Mouse (Mus musculus) MEL (cell line): ENCODE measurements around the gene Eif3b. TPM values are rescaled to one million over a fixed set of nuclear protein-coding genes. Genes with fewer than 3 reads are reported as not detected.

Experiments
- DNase-seq: peaks from one replicate; pipeline ENCODE4 v3.0.0; 2011; ENCODE audit warnings: low read depth, low spot score
- H3K27ac ChIP-seq: 2 replicates; pipeline ENCODE4 v1.5.1; 2012; ENCODE audit warnings: low read depth, mild to moderate bottlenecking, control low read depth, low read length, moderate library complexity; ENCODE audit not compliant: control insufficient read depth
- H3K27me3 ChIP-seq, 2 experiments: fragments of 150-350 bp in 1 of 2; sonication (generic) in 1 of 2; 2 replicates each; pipeline ENCODE4 v1.6.1; 2012; ENCODE audit warnings: low read length in 2 of 2, mild to moderate bottlenecking in 2 of 2, improper control_type of control experiment in 1 of 2, moderate library complexity in 1 of 2; ENCODE audit not compliant: insufficient read depth in 2 of 2, control insufficient read depth in 1 of 2
- H3K36me3 ChIP-seq, 2 experiments: 2 replicates each; pipeline ENCODE4 v1.6.1; 2012 to 2014; ENCODE audit warnings: low read length in 2 of 2, improper control_type of control experiment in 1 of 2, inconsistent platforms in 1 of 2, mild to moderate bottlenecking in 1 of 2; ENCODE audit not compliant: insufficient read depth in 2 of 2, control insufficient read depth in 1 of 2
- H3K4me1 ChIP-seq, 2 experiments: fragments of 150-350 bp in 1 of 2; sonication (generic) in 1 of 2; 2 replicates each; pipeline ENCODE4 v1.6.1; 2012; ENCODE audit warnings: low read length in 2 of 2, improper control_type of control experiment in 1 of 2, mild to moderate bottlenecking in 1 of 2; ENCODE audit not compliant: insufficient read depth in 2 of 2, control insufficient read depth in 1 of 2
- H3K4me3 ChIP-seq, 2 experiments: fragments of 150-350 bp in 1 of 2; sonication (generic) in 1 of 2; 2 replicates each; pipeline ENCODE4 v1.5.1; 2012; ENCODE audit warnings: low read depth in 2 of 2, low read length in 2 of 2, mild to moderate bottlenecking in 2 of 2, moderate library complexity in 2 of 2, control low read depth in 1 of 2, improper control_type of control experiment in 1 of 2; ENCODE audit not compliant: control insufficient read depth in 1 of 2, insufficient read depth in 1 of 2
- H3K79me2 ChIP-seq: 2 replicates; pipeline ENCODE4 v1.6.1; 2012; ENCODE audit warnings: mild to moderate bottlenecking, low read length, moderate library complexity; ENCODE audit not compliant: control insufficient read depth, poor library complexity, insufficient read depth
- H3K9ac ChIP-seq: 2 replicates; pipeline ENCODE4 v1.6.1; 2012; ENCODE audit warnings: low read depth, mild to moderate bottlenecking, control low read depth, low read length, moderate library complexity; ENCODE audit not compliant: control insufficient read depth, poor library complexity, severe bottlenecking
- H3K9me3 ChIP-seq: fragments of 150-350 bp; sonication (generic); replicated peaks from 2 replicates; pipeline ENCODE4 v1.6.1; 2012; ENCODE audit warnings: mild to moderate bottlenecking, low read length, improper control_type of control experiment, moderate library complexity; ENCODE audit not compliant: insufficient read depth
- BHLHE40 ChIP-seq: IDR thresholded peaks from 2 replicates; pipeline ENCODE4 v1.6.1; 2012; ENCODE audit warnings: low read depth, mild to moderate bottlenecking, inconsistent platforms, low read length, improper control_type of control experiment, borderline replicate concordance
- CHD1 ChIP-seq: IDR thresholded peaks from 2 replicates; pipeline ENCODE4 v1.6.1; 2012; ENCODE audit warnings: low read depth, mild to moderate bottlenecking, inconsistent platforms, low read length, improper control_type of control experiment
- CTCF ChIP-seq, 3 experiments: IDR thresholded peaks in 2 of 3; conservative IDR thresholded peaks in 1 of 3; 2 replicates each; pipeline ENCODE4 v1.5.1; 2011 to 2012; ENCODE audit warnings: low read length in 3 of 3, low read depth in 2 of 3, mild to moderate bottlenecking in 2 of 3, improper control_type of control experiment in 1 of 3, inconsistent platforms in 1 of 3, mixed read lengths in 1 of 3, moderate library complexity in 1 of 3; ENCODE audit not compliant: control insufficient read depth in 1 of 3, insufficient read depth in 1 of 3, poor library complexity in 1 of 3, severe bottlenecking in 1 of 3
- EP300 ChIP-seq, 2 experiments: IDR thresholded peaks; 2 replicates each; pipeline ENCODE4 v1.6.1; 2011; ENCODE audit warnings: improper control_type of control experiment in 2 of 2, low read length in 2 of 2, low read depth in 1 of 2, mild to moderate bottlenecking in 1 of 2
- GABPA ChIP-seq: IDR thresholded peaks from 2 replicates; pipeline ENCODE4 v1.6.1; 2012; ENCODE audit warnings: low read depth, mild to moderate bottlenecking, inconsistent platforms, low read length, improper control_type of control experiment, moderate library complexity
- GATA1 ChIP-seq: IDR thresholded peaks from 2 replicates; pipeline ENCODE4 v1.6.1; 2011; ENCODE audit warnings: low read depth, low read length, improper control_type of control experiment
- HCFC1 ChIP-seq: IDR thresholded peaks from 2 replicates; pipeline ENCODE4 v1.6.1; 2012; ENCODE audit warnings: low read depth, mild to moderate bottlenecking, inconsistent platforms, low read length, improper control_type of control experiment, moderate library complexity
- KAT2A ChIP-seq: conservative IDR thresholded peaks from 2 replicates; pipeline ENCODE4 v1.6.1; 2012; ENCODE audit warnings: low read depth, low read length, improper control_type of control experiment, inconsistent platforms
- MAFK ChIP-seq: IDR thresholded peaks from 2 replicates; pipeline ENCODE4 v1.6.1; 2011; ENCODE audit warnings: low read depth, mild to moderate bottlenecking, low read length, improper control_type of control experiment, borderline replicate concordance
- MAZ ChIP-seq: IDR thresholded peaks from 2 replicates; pipeline ENCODE4 v1.6.1; 2012; ENCODE audit warnings: low read depth, mild to moderate bottlenecking, inconsistent platforms, low read length, improper control_type of control experiment
- MEF2A ChIP-seq: IDR thresholded peaks from 2 replicates; pipeline ENCODE4 v1.6.1; 2014; ENCODE audit warnings: low read depth, mild to moderate bottlenecking, inconsistent platforms, low read length, improper control_type of control experiment; ENCODE audit not compliant: poor library complexity, insufficient replicate concordance, severe bottlenecking; ENCODE audit errors: extremely low read depth
- MXI1 ChIP-seq: IDR thresholded peaks from 2 replicates; pipeline ENCODE4 v1.6.1; 2011; ENCODE audit warnings: mild to moderate bottlenecking, low read depth, low read length, improper control_type of control experiment
- NELFE ChIP-seq: IDR thresholded peaks from 2 replicates; pipeline ENCODE4 v1.6.1; 2011; ENCODE audit warnings: low read depth, low read length, improper control_type of control experiment
- NRF1 ChIP-seq: IDR thresholded peaks from 2 replicates; pipeline ENCODE4 v1.6.1; 2014; ENCODE audit warnings: low read depth, mild to moderate bottlenecking, inconsistent platforms, low read length, improper control_type of control experiment, moderate library complexity; ENCODE audit not compliant: poor library complexity, insufficient read depth, severe bottlenecking
- POLR2AphosphoS5 ChIP-seq: IDR thresholded peaks from 2 replicates; pipeline ENCODE4 v1.6.1; 2012; ENCODE audit warnings: low read depth, borderline replicate concordance, mild to moderate bottlenecking, inconsistent platforms, low read length, moderate library complexity, mixed read lengths
- RAD21 ChIP-seq: IDR thresholded peaks from 2 replicates; pipeline ENCODE4 v1.6.1; 2011; ENCODE audit warnings: mild to moderate bottlenecking, low read depth, low read length, improper control_type of control experiment
- RCOR1 ChIP-seq: IDR thresholded peaks from 2 replicates; pipeline ENCODE4 v1.6.1; 2012; ENCODE audit warnings: low read depth, mild to moderate bottlenecking, inconsistent platforms, low read length, improper control_type of control experiment
- SIN3A ChIP-seq: IDR thresholded peaks from 2 replicates; pipeline ENCODE4 v1.6.1; 2012; ENCODE audit warnings: low read length, improper control_type of control experiment, inconsistent platforms
- TAL1 ChIP-seq: IDR thresholded peaks from 2 replicates; pipeline ENCODE4 v1.6.1; 2012; ENCODE audit warnings: mild to moderate bottlenecking, inconsistent platforms, low read length, moderate library complexity, mixed read lengths
- TBP ChIP-seq: IDR thresholded peaks from 2 replicates; pipeline ENCODE4 v1.8.0; 2011; ENCODE audit warnings: low read depth, low read length, improper control_type of control experiment
- USF1 ChIP-seq: IDR thresholded peaks from 2 replicates; pipeline ENCODE4 v1.6.1; 2014; ENCODE audit warnings: low read depth, mild to moderate bottlenecking, inconsistent platforms, low read length, improper control_type of control experiment, moderate library complexity
- ZKSCAN1 ChIP-seq: IDR thresholded peaks from 2 replicates; pipeline ENCODE4 v1.6.1; 2012; ENCODE audit warnings: low read depth, mild to moderate bottlenecking, inconsistent platforms, low read length, improper control_type of control experiment, moderate library complexity
- polyA plus RNA-seq, 2 experiments: library from polyadenylated mRNA; stranded (reverse) in 1 of 2; unstranded in 1 of 2; fragments of >175 nt in 1 of 2; fragments of >200 nt in 1 of 2; gene quantifications; 2 replicates each; pipeline versions ENCODE4 v1.2.1 to v1.2.4; 2012; ENCODE audit warnings: low replicate concordance in 2 of 2, low read depth in 1 of 2; ENCODE audit not compliant: insufficient read length in 2 of 2, insufficient read depth in 1 of 2, missing spikeins in 1 of 2
- total RNA-seq: library from RNA; depleted of rRNA; stranded (reverse); fragments of 300-350 nt; gene quantifications from 2 replicates; pipeline ENCODE4 v1.2.3, GENCODE M21; 2012

Eif3b gene
- total and polyA plus RNA-seq, 3 experiments: 303 to 580 (median 376) TPM

GRCm38 (mm10) chr5:140388588-140389576 is 30.2 kb upstream of the Eif3b start, which contains the start of gene Snx8 (continued):
- TF ChIP-seq NRF1 (no peak), TBP (0 out of 2 replicates have a peak, but pooled peaks have one; percentile 24), TAL1 (no peak), GABPA (no peak), POLR2AphosphoS5 (no peak), KAT2A (no peak), CTCF (IDR thresholded peaks at IDR 0.05 in 2 of 3, conservative IDR thresholded peaks at IDR 0.05 in 1 of 3; ENCODE audit: control insufficient read depth in 1 of 3, insufficient read depth in 1 of 3, low read depth in 2 of 3, low read length in 3 of 3, poor library complexity in 1 of 3, severe bottlenecking in 1 of 3) (no peak), USF1 (peak; percentile 99), MAFK (no peak), MXI1 (peak; percentile 98), NELFE (peak; percentile 75), BHLHE40 (peak; percentile 87; the same call in 1 of the 2 replicates), RAD21 (no peak), EP300 (IDR thresholded peaks at IDR 0.05; ENCODE audit: low read depth in 1 of 2, low read length in 2 of 2) (no peak)
- TF ChIP-seq, all 39 proteins: peak for 15

GRCm38 (mm10) chr5:140389647-140390046 is 29.5 kb upstream of the Eif3b start:
- Histone ChIP-seq H3K36me3 (peaks cover 0 to 4% of the 10 kb centered on the region in 2 experiments; a peak in 2 of 4 replicates), H3K4me3 (peak overlapping the region; percentile 30 to 47), H3K9ac (peak overlapping the region; percentile 45), H3K79me2 (peaks cover 12% of the 10 kb centered on the region), H3K27me3 (no peaks in the 10 kb centered on the region), H3K27ac (no peak overlapping the region), H3K4me1 (peaks cover 0 to 10% of the 10 kb centered on the region in 2 experiments; a peak in 2 of 4 replicates), H3K9me3 (no peaks in the 10 kb centered on the region)
- TF ChIP-seq RCOR1 (no peak), MAFK (no peak), GATA1 (no peak), CTCF (IDR thresholded peaks at IDR 0.05 in 2 of 3, conservative IDR thresholded peaks at IDR 0.05 in 1 of 3; ENCODE audit: control insufficient read depth in 1 of 3, insufficient read depth in 1 of 3, low read depth in 2 of 3, low read length in 3 of 3, poor library complexity in 1 of 3, severe bottlenecking in 1 of 3) (no peak), NELFE (no peak), NRF1 (no peak), MEF2A (no peak), ZKSCAN1 (no peak), SIN3A (no peak; the same call in 1 of the 2 replicates), HCFC1 (no peak), MAZ (no peak), TBP (no peak), MXI1 (no peak), USF1 (no peak), EP300 (IDR thresholded peaks at IDR 0.05; ENCODE audit: low read depth in 1 of 2, low read length in 2 of 2) (no peak), CHD1 (no peak), POLR2AphosphoS5 (no peak)
- no peak for DNase-seq
